Mouse (Mus musculus): ENCODE measurements around the gene Scube2. TPM values are rescaled to one million over a fixed set of nuclear protein-coding genes. Genes with fewer than 3 reads are reported as not detected.

Scube2 gene
- polyA plus RNA-seq, 1 experiment from 2014 or later, result 1.7 TPM

DNA sequence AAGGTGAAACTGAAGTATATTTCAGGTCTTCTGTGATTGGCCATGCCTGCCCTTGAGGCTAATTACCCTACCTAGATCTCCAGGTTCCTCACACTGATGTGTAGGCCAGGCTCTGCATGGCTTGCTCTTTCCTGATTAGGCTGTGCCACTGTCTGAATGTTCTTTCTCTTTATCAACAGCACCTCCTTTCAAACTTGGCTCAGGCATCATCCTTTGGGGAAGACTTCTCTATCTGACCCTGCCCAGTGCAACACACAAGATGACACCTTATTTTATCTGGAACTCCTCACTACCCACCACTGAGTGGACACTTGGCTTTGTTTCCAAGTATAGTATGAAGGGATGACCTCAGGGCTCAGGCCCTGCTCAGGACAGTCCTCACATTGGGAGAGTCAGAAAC, 47.5 kb downstream of the Scube2 start:
- Histone ChIP-seq H3K9me3 (no peaks in the 10 kb centered on the region), H3K36me3 (replicated peaks) (no peaks in the 10 kb centered on the region), H3K4me1 (peaks cover 3% of the 10 kb centered on the region; the same call in 1 of the 2 replicates), H3K9ac (no peak overlapping the region), H3K27me3 (replicated peaks) (no peaks in the 10 kb centered on the region), H3K4me3 (no peak overlapping the region), H3K27ac (no peak overlapping the region), H3K4me2 (no peak overlapping the region)
- ATAC-seq (replicated peaks), result no peak

- Histone ChIP-seq H3K36me3 (replicated peaks) (no peaks in the 10 kb centered on the region), H3K27me3 (replicated peaks) (no peaks in the 10 kb centered on the region), H3K4me3 (no peak overlapping the region), H3K27ac (no peak overlapping the region), H3K9me3 (no peaks in the 10 kb centered on the region), H3K9ac (no peak overlapping the region), H3K4me2 (no peak overlapping the region), H3K4me1 (peaks cover 3% of the 10 kb centered on the region; the same call in 1 of the 2 replicates)
- ATAC-seq (replicated peaks), result peak; percentile 37; the same call in 1 of the 2 replicates
- 14% methylated on average over 4 of the region's 4 CpGs for WGBS
These were observed 51.9 kb downstream of the Scube2 start for GRCm38 (mm10) chr7:109813330-109814140.

DNA sequence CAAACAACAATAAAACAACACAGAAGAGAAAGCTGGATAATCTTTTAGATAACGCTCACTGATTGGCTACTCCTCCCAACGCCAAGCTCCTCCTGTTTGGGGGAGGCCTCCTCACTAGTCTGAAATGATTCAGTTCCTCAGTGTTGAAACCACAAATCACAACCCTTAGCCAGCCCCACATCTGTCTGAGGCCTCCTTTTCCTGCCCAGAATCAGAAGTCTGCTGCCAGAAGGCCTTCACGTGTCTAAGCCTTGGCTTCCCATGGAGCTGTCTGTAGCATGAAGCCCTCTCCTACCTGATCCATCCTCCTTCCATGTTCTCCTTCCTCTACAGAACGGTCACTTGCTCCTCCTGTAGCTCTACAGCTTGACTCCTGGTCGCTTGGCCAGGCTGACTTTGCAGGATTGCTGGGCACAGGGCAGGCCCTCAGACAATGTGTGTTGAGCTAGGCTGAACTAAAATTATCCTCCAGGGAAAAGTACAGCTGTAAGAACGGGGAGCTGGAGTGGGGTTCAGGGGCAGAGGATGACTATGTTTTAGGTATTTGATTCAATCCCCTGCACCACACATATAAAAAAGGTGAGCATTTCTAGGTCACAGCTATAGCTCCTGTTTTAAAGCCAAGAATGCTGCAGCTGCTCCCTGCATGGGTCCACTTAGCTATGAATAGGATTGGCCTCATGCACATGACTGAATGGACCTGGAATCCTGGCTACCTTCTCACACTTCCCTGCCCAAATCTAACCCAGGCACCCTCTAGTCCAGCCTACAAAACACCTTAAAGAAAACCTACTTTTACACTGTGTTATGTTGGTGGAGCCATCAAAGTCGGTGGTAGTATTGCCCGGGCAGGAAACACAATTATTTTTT, 57.6 kb downstream of the Scube2 start:
- no peak overlapping the region for H3K4me3 ChIP-seq
- WGBS, result 83% methylated on average over 8 of the region's 8 CpGs
- H3K4me1 ChIP-seq, result no peaks in the 10 kb centered on the region
- H3K9ac ChIP-seq, result no peak overlapping the region
- no peak overlapping the region for H3K27ac ChIP-seq
- no peaks in the 10 kb centered on the region for H3K36me3 ChIP-seq (replicated peaks)
- no peak overlapping the region for H3K4me2 ChIP-seq
- no peak for ATAC-seq (replicated peaks)
- no peaks in the 10 kb centered on the region for H3K9me3 ChIP-seq
- H3K27me3 ChIP-seq (replicated peaks), result no peaks in the 10 kb centered on the region

DNA sequence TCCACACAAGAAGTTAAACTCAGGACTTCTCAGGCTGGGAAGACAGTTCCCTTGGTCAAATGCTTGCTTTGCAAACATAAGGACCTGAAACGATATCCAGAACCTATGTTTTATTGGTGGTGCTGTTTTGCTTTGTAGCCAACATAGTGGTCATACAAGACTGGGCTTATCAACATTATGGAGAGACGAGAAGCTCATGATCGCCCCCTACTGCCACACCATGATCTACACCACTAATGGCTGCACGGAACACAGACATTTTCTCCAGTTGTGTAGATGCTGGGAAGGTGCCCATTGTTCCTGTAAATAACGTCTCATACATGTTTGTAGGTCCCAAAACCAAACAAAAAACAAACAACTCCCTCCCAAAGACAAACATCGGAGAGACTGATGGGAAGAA, 60.6 kb downstream of the Scube2 start:
- no peaks in the 10 kb centered on the region for H3K9me3 ChIP-seq
- no peak overlapping the region for H3K9ac ChIP-seq
- ATAC-seq (replicated peaks), result no peak
- no peaks in the 10 kb centered on the region for H3K4me1 ChIP-seq
- H3K27ac ChIP-seq, result no peak overlapping the region
- no peak overlapping the region for H3K4me3 ChIP-seq
- H3K27me3 ChIP-seq (replicated peaks), result 0 out of 2 replicates have a peak, but pooled peaks cover 2% of the 10 kb centered on the region
- H3K4me2 ChIP-seq, result no peak overlapping the region
- H3K36me3 ChIP-seq (replicated peaks), result no peaks in the 10 kb centered on the region
- WGBS, result 71% methylated on average over 6 of the region's 6 CpGs

GRCm38 (mm10) chr7:109804355-109804754, 61.1 kb downstream of the Scube2 start:
- no peak overlapping the region for H3K27ac ChIP-seq
- no peak overlapping the region for H3K9ac ChIP-seq
- WGBS, result 92% methylated on average over 6 of the region's 6 CpGs
- H3K27me3 ChIP-seq (replicated peaks), result 0 out of 2 replicates have a peak, but pooled peaks cover 3% of the 10 kb centered on the region
- H3K36me3 ChIP-seq (replicated peaks), result no peaks in the 10 kb centered on the region
- no peaks in the 10 kb centered on the region for H3K9me3 ChIP-seq
- no peak for ATAC-seq (replicated peaks)
- no peak overlapping the region for H3K4me3 ChIP-seq
- no peak overlapping the region for H3K4me2 ChIP-seq
- no peaks in the 10 kb centered on the region for H3K4me1 ChIP-seq

DNA sequence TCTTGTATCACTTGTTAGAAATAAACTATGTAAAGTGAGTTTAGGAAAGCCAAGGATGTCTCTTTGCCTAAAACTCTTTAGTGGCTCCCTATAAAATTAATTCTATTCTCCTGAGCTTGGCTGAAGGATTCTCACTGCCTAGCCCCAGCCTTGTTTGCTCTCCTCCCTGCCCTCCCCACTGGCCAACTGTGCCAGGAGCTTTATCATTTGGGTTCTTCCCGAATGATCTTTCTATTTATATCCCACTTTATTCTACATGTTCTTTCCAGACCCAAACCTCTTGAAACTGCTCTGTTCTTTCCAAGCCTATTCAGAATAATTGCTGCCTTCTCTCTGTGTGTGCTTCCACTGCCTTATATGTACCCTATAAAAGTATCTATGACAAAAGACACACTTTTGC, 62.0 kb downstream of the Scube2 start:
- Histone ChIP-seq H3K9me3 (no peaks in the 10 kb centered on the region), H3K4me3 (no peak overlapping the region), H3K27ac (no peak overlapping the region), H3K4me2 (no peak overlapping the region), H3K4me1 (no peaks in the 10 kb centered on the region), H3K36me3 (replicated peaks) (no peaks in the 10 kb centered on the region), H3K9ac (no peak overlapping the region), H3K27me3 (replicated peaks) (0 out of 2 replicates have a peak, but pooled peaks cover 3% of the 10 kb centered on the region)
- WGBS, result 83% methylated on average over 1 of the region's 1 CpGs
- ATAC-seq (replicated peaks), result no peak

- ATAC-seq (replicated peaks), result no peak
- Histone ChIP-seq H3K36me3 (replicated peaks) (no peaks in the 10 kb centered on the region), H3K9ac (no peak overlapping the region), H3K4me1 (no peaks in the 10 kb centered on the region), H3K4me2 (no peak overlapping the region), H3K27ac (no peak overlapping the region), H3K4me3 (no peak overlapping the region), H3K27me3 (replicated peaks) (0 out of 2 replicates have a peak, but pooled peaks cover 3% of the 10 kb centered on the region), H3K9me3 (no peaks in the 10 kb centered on the region)
- 90% methylated on average over 4 of the region's 4 CpGs for WGBS
These were observed 64.9 kb downstream of the Scube2 start for GRCm38 (mm10) chr7:109800626-109801025.

DNA sequence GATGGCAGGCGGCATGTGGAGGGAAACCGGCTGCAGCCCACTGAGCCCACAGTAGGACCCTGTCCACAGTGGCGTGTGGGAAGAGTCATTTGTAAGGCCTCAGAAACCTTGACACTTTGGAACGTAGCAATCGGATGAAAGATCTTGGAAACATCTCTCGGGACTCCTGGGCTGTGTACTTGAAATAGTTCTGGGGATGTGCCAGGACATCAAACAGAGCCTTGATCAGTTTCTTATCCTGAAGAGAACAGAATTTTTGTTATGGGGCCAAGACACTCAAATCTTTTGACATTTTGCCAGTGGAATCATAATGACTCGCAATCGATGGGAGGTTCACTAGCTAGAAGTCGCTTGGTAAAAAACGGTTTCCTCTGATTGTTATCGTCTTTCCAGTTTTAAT, 66.3 kb downstream of the Scube2 start:
- ATAC-seq (replicated peaks), result no peak
- no peak overlapping the region for H3K27ac ChIP-seq
- no peak overlapping the region for H3K4me3 ChIP-seq
- 80% methylated on average over 11 of the region's 11 CpGs for WGBS
- no peaks in the 10 kb centered on the region for H3K36me3 ChIP-seq (replicated peaks)
- no peaks in the 10 kb centered on the region for H3K9me3 ChIP-seq
- no peaks in the 10 kb centered on the region for H3K4me1 ChIP-seq
- H3K9ac ChIP-seq, result no peak overlapping the region
- H3K4me2 ChIP-seq, result no peak overlapping the region
- H3K27me3 ChIP-seq (replicated peaks), result 0 out of 2 replicates have a peak, but pooled peaks cover 3% of the 10 kb centered on the region

DNA sequence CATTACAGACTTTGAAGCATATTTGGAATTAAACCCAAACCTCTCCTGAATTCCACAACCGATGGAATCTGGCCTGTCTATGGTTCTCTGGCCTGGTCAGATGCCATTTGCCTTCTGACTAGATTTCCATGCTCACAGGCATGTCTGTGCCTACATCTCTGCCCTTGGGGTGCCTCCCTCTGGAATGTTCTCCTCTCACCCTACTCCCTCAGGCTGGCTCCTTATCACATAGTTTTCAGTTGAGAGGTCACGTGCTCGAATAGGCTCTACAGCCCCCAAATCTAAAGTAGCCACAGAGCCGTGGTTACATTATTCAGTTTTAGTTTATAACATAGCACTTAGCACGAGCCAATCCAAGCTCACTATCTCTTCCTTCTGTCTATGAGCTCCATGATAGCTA, 69.9 kb downstream of the Scube2 start:
- Histone ChIP-seq H3K4me1 (no peaks in the 10 kb centered on the region), H3K27me3 (replicated peaks) (0 out of 2 replicates have a peak, but pooled peaks cover 3% of the 10 kb centered on the region), H3K4me2 (no peak overlapping the region), H3K36me3 (replicated peaks) (no peaks in the 10 kb centered on the region), H3K27ac (no peak overlapping the region), H3K9me3 (no peaks in the 10 kb centered on the region), H3K9ac (no peak overlapping the region), H3K4me3 (no peak overlapping the region)
- WGBS, result 84% methylated on average over 5 of the region's 5 CpGs
- ATAC-seq (replicated peaks), result no peak

DNA sequence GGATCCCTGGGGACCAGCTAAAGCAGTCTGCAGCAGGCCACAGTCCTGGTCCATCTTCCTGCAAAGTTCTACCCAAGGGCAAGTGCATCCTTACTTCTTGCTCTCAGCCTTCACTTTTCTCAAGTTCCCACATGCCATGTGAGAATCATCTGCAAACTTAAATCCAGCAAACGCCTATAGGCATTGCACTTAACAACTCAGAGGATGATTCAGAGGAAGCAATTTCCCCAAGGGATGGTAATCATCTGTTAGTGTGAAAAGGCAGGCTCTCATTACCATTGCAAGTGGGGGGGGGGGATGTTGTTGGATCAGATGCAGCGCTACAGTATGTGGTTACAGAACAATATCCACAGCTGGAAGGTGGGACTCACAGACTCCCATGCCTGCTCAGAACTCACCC, 70.9 kb downstream of the Scube2 start:
- H3K4me1 ChIP-seq, result no peaks in the 10 kb centered on the region
- H3K27ac ChIP-seq, result no peak overlapping the region
- WGBS, result 83% methylated on average over 2 of the region's 2 CpGs
- no peaks in the 10 kb centered on the region for H3K9me3 ChIP-seq
- ATAC-seq (replicated peaks), result no peak
- no peak overlapping the region for H3K9ac ChIP-seq
- H3K4me2 ChIP-seq, result no peak overlapping the region
- no peaks in the 10 kb centered on the region for H3K27me3 ChIP-seq (replicated peaks)
- no peak overlapping the region for H3K4me3 ChIP-seq
- H3K36me3 ChIP-seq (replicated peaks), result no peaks in the 10 kb centered on the region

DNA sequence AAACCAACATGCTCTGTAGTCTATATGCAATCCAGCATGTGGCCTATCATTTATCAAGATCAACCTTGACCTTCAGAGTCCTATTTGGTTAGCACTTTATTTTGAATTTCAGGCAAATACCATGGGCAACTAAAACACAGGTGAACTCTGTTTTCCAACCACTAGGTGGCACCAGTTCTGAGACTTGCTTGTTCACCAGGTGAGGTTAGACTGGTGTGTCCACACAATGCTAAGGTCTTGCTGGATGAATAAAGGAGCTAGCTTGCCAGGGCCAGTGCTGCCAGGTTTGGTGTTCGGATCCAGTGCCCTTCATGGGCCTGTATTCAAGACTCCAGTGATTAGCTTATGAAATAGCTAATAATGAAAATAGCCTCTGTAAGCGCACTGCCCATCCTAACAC, 72.7 kb downstream of the Scube2 start:
- H3K36me3 ChIP-seq (replicated peaks), result no peaks in the 10 kb centered on the region
- ATAC-seq (replicated peaks), result no peak
- H3K9me3 ChIP-seq, result no peaks in the 10 kb centered on the region
- no peaks in the 10 kb centered on the region for H3K27me3 ChIP-seq (replicated peaks)
- no peak overlapping the region for H3K27ac ChIP-seq
- no peak overlapping the region for H3K9ac ChIP-seq
- no peak overlapping the region for H3K4me3 ChIP-seq
- no peaks in the 10 kb centered on the region for H3K4me1 ChIP-seq
- no peak overlapping the region for H3K4me2 ChIP-seq
- 84% methylated on average over 2 of the region's 2 CpGs for WGBS

DNA sequence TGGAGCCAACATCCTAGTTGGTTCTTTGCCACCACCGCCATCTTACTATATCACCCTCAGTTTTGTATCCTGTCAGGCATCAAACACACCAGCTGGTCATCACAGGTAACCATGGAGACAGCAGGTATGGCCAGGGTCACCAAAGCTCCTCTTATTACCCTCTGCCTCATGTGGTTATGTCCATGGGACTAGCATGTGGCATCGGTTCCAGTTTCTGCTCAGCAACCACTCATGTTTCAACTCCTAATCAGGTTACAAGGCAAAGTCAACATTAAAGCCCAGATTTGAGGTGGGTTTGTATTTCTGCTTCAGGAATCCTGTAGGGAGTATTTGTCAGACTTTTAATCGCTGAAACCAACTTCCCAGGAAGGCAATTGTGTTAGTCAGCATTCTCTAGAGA, 74.7 kb downstream of the Scube2 start:
- H3K36me3 ChIP-seq (replicated peaks), result no peaks in the 10 kb centered on the region
- H3K4me3 ChIP-seq, result no peak overlapping the region
- ATAC-seq (replicated peaks), result no peak
- H3K27ac ChIP-seq, result no peak overlapping the region
- no peaks in the 10 kb centered on the region for H3K9me3 ChIP-seq
- no peaks in the 10 kb centered on the region for H3K4me1 ChIP-seq
- 82% methylated on average over 3 of the region's 3 CpGs for WGBS
- H3K9ac ChIP-seq, result no peak overlapping the region
- no peaks in the 10 kb centered on the region for H3K27me3 ChIP-seq (replicated peaks)
- no peak overlapping the region for H3K4me2 ChIP-seq
